Mouse (Mus musculus): ENCODE results near the gene Vmn1r174.
"Not testable (repeated sequence)": the region's sequence is repeated elsewhere in the genome, so short reads cannot be mapped to it uniquely, and the experiment has no call there.

Vmn1r174 gene

DNA sequence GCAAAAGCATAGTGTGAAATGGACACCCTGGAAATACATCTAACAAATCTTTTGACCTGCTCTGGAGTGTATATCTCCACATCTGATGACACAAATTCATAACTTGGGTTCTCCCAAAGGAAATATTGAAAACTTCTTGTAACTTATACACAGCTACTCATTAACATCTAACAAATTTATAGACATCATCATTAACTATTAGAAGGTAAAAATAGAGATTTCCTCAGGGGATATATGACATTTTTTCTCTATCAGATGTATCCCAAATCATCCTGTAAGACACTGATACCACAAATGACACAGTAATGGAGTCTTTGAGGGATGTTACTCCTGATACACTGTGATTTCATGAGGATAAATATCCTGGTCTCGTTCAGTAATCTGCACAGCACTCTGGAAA lies at the start of gene Vmn1r174:
Gene Vmn1r174 (plus strand): TSS at position 301 of the 400 bp plus-strand sequence.
- not testable (repeated sequence) for DNase-seq (ENCODE audit: low spot score)

- no peak for DNase-seq (ENCODE audit: low spot score)
Observed at GRCm38 (mm10) chr7:23784526-23784925, 32.5 kb downstream of the Vmn1r174 start.

- not testable (repeated sequence) for DNase-seq (ENCODE audit: low spot score)
Observed at GRCm38 (mm10) chr7:23810543-23810942, 58.5 kb downstream of the Vmn1r174 start, which contains the start of gene Vmn1r175. Vmn1r175 (minus strand) TSS chr7:23810643.

Measured in layer of hippocampus, adult 11-12 months (tissue).